Mouse (Mus musculus): Measurements from ENCODE around the gene Gm28035. TPM values are rescaled to one million over a fixed set of nuclear protein-coding genes. Genes with fewer than 3 reads are reported as not detected.

Gm28035 gene
- polyA plus RNA-seq, 1 experiment from 2014 or later: not detected

GRCm38 (mm10) chr2:30212169-30212545, 28.2 kb upstream of the Gm28035 start:
- 80% methylated on average over 4 of the region's 4 CpGs for WGBS
- Histone ChIP-seq H3K36me3 (no peaks in the 10 kb centered on the region), H3K27ac (no peak overlapping the region), H3K4me3 (no peak overlapping the region), H3K27me3 (ENCODE audit: insufficient read depth, poor library complexity, severe bottlenecking) (no peaks in the 10 kb centered on the region), H3K4me1 (replicated peaks) (0 out of 2 replicates have a peak, but pooled peaks cover 2% of the 10 kb centered on the region), H3K9me3 (no peaks in the 10 kb centered on the region)
- no peak for DNase-seq (ENCODE audit: low spot score)

GRCm38 (mm10) chr2:30212951-30213350, 27.4 kb upstream of the Gm28035 start:
- 96% methylated on average over 1 of the region's 1 CpGs for WGBS
- DNase-seq (ENCODE audit: low spot score): no peak

GRCm38 (mm10) chr2:30214745-30215144, 25.6 kb upstream of the Gm28035 start:
- Histone ChIP-seq H3K9me3 (0 out of 2 replicates have a peak, but pooled peaks cover 3% of the 10 kb centered on the region), H3K27me3 (ENCODE audit: insufficient read depth, poor library complexity, severe bottlenecking) (no peaks in the 10 kb centered on the region), H3K4me3 (no peak overlapping the region), H3K27ac (no peak overlapping the region), H3K36me3 (no peaks in the 10 kb centered on the region), H3K4me1 (replicated peaks) (no peaks in the 10 kb centered on the region)
- 89% methylated on average over 3 of the region's 3 CpGs for whole genome bisulfite sequencing
- no peak for DNase-seq (ENCODE audit: low spot score)

More at GRCm38 (mm10) chr2:30212951-30213350, 27.4 kb upstream of the Gm28035 start:
- Histone ChIP-seq H3K9me3 (0 out of 2 replicates have a peak, but pooled peaks cover under 1% of the 10 kb centered on the region), H3K27ac (no peak overlapping the region), H3K4me3 (no peak overlapping the region), H3K36me3 (no peaks in the 10 kb centered on the region), H3K4me1 (replicated peaks) (no peaks in the 10 kb centered on the region), H3K27me3 (ENCODE audit: insufficient read depth, poor library complexity, severe bottlenecking) (no peaks in the 10 kb centered on the region)

- H3K36me3 ChIP-seq: no peaks in the 10 kb centered on the region
- H3K9me3 ChIP-seq: 0 out of 2 replicates have a peak, but pooled peaks cover 3% of the 10 kb centered on the region
- H3K4me1 ChIP-seq (replicated peaks): no peaks in the 10 kb centered on the region
- WGBS: 83% methylated on average over 6 of the region's 6 CpGs
- H3K27ac ChIP-seq: no peak overlapping the region
- DNase-seq (ENCODE audit: low spot score): no peak
- no peaks in the 10 kb centered on the region for H3K27me3 ChIP-seq (ENCODE audit: insufficient read depth, poor library complexity, severe bottlenecking)
- no peak overlapping the region for H3K4me3 ChIP-seq
These were observed 24.9 kb upstream of the Gm28035 start for GRCm38 (mm10) chr2:30215493-30215892.

DNA sequence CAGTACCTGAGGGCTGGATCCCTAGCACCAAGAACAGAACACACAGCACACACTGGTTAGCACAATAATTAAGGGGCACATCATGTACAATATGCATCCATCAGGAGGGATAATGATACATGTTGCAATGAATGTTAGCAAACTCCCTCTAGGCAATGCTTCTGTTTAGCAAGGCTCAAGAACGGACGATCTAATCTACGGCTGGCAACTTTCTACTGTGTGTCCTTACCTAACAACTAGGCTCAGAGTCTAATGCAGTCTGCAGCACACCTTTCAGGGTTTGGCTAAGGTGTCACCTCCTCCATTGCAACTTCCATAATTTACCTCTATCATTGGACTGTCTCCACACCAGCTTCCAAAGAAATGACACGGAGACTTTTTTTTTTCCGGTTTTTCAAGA, 24.1 kb upstream of the Gm28035 start:
- Histone ChIP-seq H3K27ac (no peak overlapping the region), H3K9me3 (0 out of 2 replicates have a peak, but pooled peaks cover 3% of the 10 kb centered on the region), H3K4me1 (replicated peaks) (no peaks in the 10 kb centered on the region), H3K27me3 (ENCODE audit: insufficient read depth, poor library complexity, severe bottlenecking) (no peaks in the 10 kb centered on the region), H3K4me3 (no peak overlapping the region), H3K36me3 (no peaks in the 10 kb centered on the region)
- 94% methylated on average over 5 of the region's 5 CpGs for WGBS
- DNase-seq (ENCODE audit: low spot score): no peak

- 86% methylated on average over 5 of the region's 5 CpGs for WGBS
- H3K27me3 ChIP-seq (ENCODE audit: insufficient read depth, poor library complexity, severe bottlenecking): no peaks in the 10 kb centered on the region
- DNase-seq (ENCODE audit: low spot score): no peak
- no peak overlapping the region for H3K4me3 ChIP-seq
- peaks cover 9% of the 10 kb centered on the region; the same call in 1 of the 2 replicates for H3K9me3 ChIP-seq
- peaks cover 35% of the 10 kb centered on the region for H3K4me1 ChIP-seq (replicated peaks)
- H3K27ac ChIP-seq: no peak overlapping the region
- H3K36me3 ChIP-seq: peaks cover 17% of the 10 kb centered on the region
These were observed 4.8 kb upstream of the Gm28035 start for GRCm38 (mm10) chr2:30235593-30235992.

GRCm38 (mm10) chr2:30236426-30237198, 3.8 kb upstream of the Gm28035 start:
- Histone ChIP-seq H3K27me3 (ENCODE audit: insufficient read depth, poor library complexity, severe bottlenecking) (no peaks in the 10 kb centered on the region), H3K4me3 (peak overlapping the region; percentile 89), H3K27ac (peak overlapping the region; percentile 95), H3K4me1 (replicated peaks) (peaks cover 35% of the 10 kb centered on the region), H3K9me3 (0 out of 2 replicates have a peak, but pooled peaks cover 3% of the 10 kb centered on the region), H3K36me3 (peaks cover 27% of the 10 kb centered on the region)
- DNase-seq (ENCODE audit: low spot score): no peak
- 7% methylated on average over 18 of the region's 18 CpGs for WGBS

DNA sequence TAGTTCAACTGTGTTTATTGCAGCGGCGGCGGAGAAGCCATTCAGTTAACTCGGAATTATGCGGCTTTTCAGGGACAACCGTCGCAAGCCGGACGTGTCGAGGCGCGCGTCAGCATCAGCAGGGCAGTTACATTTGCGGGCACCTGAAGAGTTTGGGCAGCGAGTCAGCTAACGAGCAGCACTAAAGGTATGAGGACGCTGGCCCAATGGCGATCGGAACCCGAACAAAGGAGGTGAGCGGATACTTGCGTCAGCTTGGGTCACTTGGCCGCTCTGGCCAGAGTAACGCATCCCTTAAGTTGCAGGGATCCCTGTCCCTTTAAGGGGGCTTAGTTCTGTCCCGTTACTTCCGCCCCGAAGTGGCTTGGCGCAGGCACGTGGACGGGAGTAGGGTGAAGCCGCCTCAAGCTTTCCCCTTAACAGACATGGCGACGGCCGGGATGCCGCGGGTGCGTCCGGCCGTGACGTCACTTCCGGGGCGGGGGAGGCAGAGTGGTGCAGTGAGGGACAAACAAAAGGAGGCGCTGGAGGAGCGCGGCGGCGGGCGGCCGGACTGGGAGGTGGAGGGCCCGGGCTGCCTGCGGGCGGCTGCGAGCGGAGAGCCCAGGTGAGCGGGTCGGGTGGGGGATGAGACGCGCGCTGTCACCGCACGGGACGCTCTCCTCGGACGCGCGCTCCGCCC, 3.0 kb upstream of the Gm28035 start, which contains the start of gene Lrrc8a:
Gene Lrrc8a, plus strand, starts transcription at position 517 of the 682 bp plus-strand sequence.
- peak within 1 kb of the TSS; percentile 95 for H3K27ac ChIP-seq
- H3K27me3 ChIP-seq (ENCODE audit: insufficient read depth, poor library complexity, severe bottlenecking): no peaks in the 10 kb centered on the region
- H3K4me3 ChIP-seq: peak within 1 kb of the TSS; percentile 89
- peaks cover 35% of the 10 kb centered on the region for H3K36me3 ChIP-seq
- H3K9me3 ChIP-seq: no peaks in the 10 kb centered on the region
- DNase-seq (ENCODE audit: low spot score): peak; percentile 100
- WGBS: under 1% methylated on average over 67 of the region's 67 CpGs
- peaks cover 39% of the 10 kb centered on the region for H3K4me1 ChIP-seq (replicated peaks)

DNA sequence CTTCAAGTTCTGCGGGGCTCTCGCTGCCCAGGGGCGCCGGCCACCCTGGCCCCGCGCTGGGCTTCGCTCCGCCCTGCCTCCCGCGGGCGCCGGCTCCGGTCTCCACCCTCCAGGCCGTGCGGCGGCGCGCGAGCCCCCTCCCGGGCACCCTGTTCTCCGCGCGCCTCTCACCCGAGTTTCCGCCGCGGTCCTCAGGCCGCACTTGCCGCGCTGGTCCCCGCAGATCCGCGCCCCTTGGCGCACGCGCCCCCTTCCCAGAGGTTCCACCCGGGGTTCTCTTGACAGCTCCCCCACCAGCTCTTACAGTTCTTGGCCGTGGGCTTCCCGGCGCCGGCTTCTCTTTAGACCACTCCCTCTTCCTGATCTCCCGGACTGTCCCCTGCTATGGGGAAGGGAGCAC, 2.5 kb upstream of the Gm28035 start:
- Histone ChIP-seq H3K9me3 (no peaks in the 10 kb centered on the region), H3K4me1 (replicated peaks) (peaks cover 44% of the 10 kb centered on the region), H3K4me3 (peak overlapping the region; percentile 89), H3K27me3 (ENCODE audit: insufficient read depth, poor library complexity, severe bottlenecking) (no peaks in the 10 kb centered on the region), H3K36me3 (peaks cover 40% of the 10 kb centered on the region), H3K27ac (peak overlapping the region; percentile 95)
- WGBS: under 1% methylated on average over 42 of the region's 42 CpGs
- no peak for DNase-seq (ENCODE audit: low spot score)

GRCm38 (mm10) chr2:30238906-30239465, 1.4 kb upstream of the Gm28035 start:
- DNase-seq (ENCODE audit: low spot score): no peak
- H3K4me3 ChIP-seq: peak overlapping the region; percentile 89
- H3K27ac ChIP-seq: peak overlapping the region; percentile 95; the same call in 1 of the 2 replicates
- no peaks in the 10 kb centered on the region for H3K9me3 ChIP-seq
- 78% methylated on average over 3 of the region's 3 CpGs for WGBS
- peaks cover 51% of the 10 kb centered on the region for H3K36me3 ChIP-seq
- peaks cover 50% of the 10 kb centered on the region for H3K4me1 ChIP-seq (replicated peaks)
- no peaks in the 10 kb centered on the region for H3K27me3 ChIP-seq (ENCODE audit: insufficient read depth, poor library complexity, severe bottlenecking)

DNA sequence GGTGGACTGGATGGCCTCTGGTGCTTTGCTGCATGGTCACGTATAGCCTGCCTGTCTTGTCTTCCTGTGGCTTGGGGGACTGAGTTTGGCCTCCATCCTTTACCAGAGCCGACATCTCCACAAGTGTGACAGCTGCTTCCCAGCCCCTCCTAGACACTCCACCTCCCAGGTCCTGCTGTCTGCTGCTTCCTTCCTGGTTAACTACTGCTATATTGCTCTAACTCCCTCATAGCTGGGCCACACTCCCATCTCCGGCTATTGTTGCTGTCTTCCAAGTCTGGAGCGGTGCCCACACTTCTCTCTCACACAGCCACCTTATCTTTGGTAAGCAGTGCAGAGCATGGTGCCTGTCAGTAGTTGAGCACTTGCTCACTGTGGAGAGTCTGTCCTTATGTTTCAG, 590 bp upstream of the Gm28035 start:
- Histone ChIP-seq H3K4me3 (peak overlapping the region; percentile 89; the same call in 1 of the 2 replicates), H3K27me3 (ENCODE audit: insufficient read depth, poor library complexity, severe bottlenecking) (no peaks in the 10 kb centered on the region), H3K36me3 (peaks cover 59% of the 10 kb centered on the region), H3K9me3 (no peaks in the 10 kb centered on the region), H3K27ac (0 out of 2 replicates have a peak overlapping the region, but pooled peaks have one; percentile 6), H3K4me1 (replicated peaks) (peaks cover 56% of the 10 kb centered on the region)
- no peak for DNase-seq (ENCODE audit: low spot score)
- WGBS: 88% methylated on average over 4 of the region's 4 CpGs

DNA sequence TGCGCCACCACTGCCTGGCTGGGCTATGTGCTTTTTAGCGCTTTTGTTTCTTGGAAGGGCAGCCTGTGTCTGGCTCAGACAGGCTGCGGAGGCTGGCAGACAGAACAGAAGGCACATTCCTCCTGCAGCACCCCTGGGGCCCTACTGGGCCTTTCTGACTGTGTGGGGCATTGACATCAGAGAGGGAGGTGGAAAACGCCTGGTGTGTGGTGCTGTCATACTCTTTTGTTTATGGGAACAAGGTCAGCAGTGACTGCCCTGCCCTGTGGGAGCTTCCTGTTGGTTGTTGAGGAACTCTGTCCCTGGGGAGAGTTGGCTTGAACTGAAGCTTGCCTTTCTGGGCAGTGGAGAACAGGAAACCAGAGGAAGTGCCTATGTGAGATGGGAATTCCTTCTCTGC, 2.1 kb downstream of the Gm28035 start:
- Histone ChIP-seq H3K27ac (no peak overlapping the region), H3K4me1 (replicated peaks) (peaks cover 50% of the 10 kb centered on the region), H3K27me3 (ENCODE audit: insufficient read depth, poor library complexity, severe bottlenecking) (no peaks in the 10 kb centered on the region), H3K4me3 (no peak overlapping the region; the same call in 1 of the 2 replicates), H3K9me3 (no peaks in the 10 kb centered on the region), H3K36me3 (peaks cover 85% of the 10 kb centered on the region)
- 34% methylated on average over 4 of the region's 4 CpGs for WGBS
- peak; percentile 42 for DNase-seq (ENCODE audit: low spot score)
